ENCODE assay signal across 8 mouse cellular contexts in the genomic region with DNA sequence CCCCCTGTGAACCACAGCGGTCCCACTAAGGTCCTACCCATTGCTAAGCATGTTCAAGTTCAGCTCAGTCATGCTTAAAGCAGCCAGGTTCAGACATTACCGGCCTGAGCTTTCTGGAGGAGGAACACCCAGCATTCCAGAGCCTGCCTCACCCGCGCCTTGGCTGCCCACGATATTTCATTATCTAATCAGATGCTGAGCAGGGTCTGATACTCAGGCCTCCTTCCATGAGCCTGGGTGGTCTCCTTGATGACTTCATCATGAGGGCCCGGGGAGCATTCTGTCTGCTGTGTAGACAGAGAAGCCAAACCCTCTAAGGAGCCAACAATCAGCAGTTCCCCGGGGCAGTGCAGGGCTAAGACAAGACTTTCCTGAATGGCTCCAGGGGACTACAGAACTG.
DNase-seq lines count a peak whose midpoint lies in the region; ATAC-seq lines count a peak whose summit lies in the region.

No protein-coding gene starts in this region.

- H3K4me3 ChIP-seq in kidney, embryonic 14.5 days (ENCODE audit: low read length) = no peak overlapping the region
- no peak overlapping the region for H3K4me3 ChIP-seq in heart, embryonic 12.5 days

- ATAC-seq in kidney, embryonic 14.5 days (ENCODE audit: low FRiP score, low TSS enrichment) = peak; percentile 41; the same call in 1 of the 2 replicates
- ATAC-seq in common myeloid progenitor, adult 5-6 weeks (replicated peaks; ENCODE audit: low read depth, poor library complexity, severe bottlenecking) = 0 out of 2 replicates have a peak, but pooled peaks have one; percentile 6
- peak; percentile 33; the same call in 1 of the 2 replicates for ATAC-seq in heart, embryonic 12.5 days (ENCODE audit: insufficient number of reproducible peaks, low FRiP score)

- DNase-seq in kidney, adult 18-20 months = no peak
- peak; percentile 62 to 74 for DNase-seq in lung, postnatal 4 days
- no peak for DNase-seq in spleen, adult 12 weeks (ENCODE audit: low spot score)
- DNase-seq in spleen, postnatal 4 days (ENCODE audit: low spot score in 2 of 2) = no peak
- no peak for DNase-seq in frontal cortex, postnatal 25 days (ENCODE audit: low spot score in 2 of 2)

- H3K4me2 ChIP-seq in kidney, embryonic 14.5 days (replicated peaks; ENCODE audit: low read depth, low read length) = no peak overlapping the region
- H3K4me2 ChIP-seq in heart, embryonic 12.5 days = 0 out of 2 replicates have a peak overlapping the region, but pooled peaks have one; percentile 9

- no peak overlapping the region for H3K9ac ChIP-seq in kidney, embryonic 14.5 days (ENCODE audit: low read depth, low read length)
- H3K9ac ChIP-seq in heart, embryonic 12.5 days = no peak overlapping the region

- WGBS in kidney, embryonic 14.5 days = 39% methylated on average over 7 of the region's 7 CpGs
- 18% methylated on average over 7 of the region's 7 CpGs for WGBS in heart, embryonic 12.5 days

- no peaks in the 10 kb centered on the region for H3K27me3 ChIP-seq in kidney, embryonic 14.5 days (ENCODE audit: control insufficient read depth, insufficient read depth, low read length)
- H3K27me3 ChIP-seq in heart, embryonic 12.5 days (replicated peaks) = no peaks in the 10 kb centered on the region

- no peaks in the 10 kb centered on the region; the same call in 1 of the 2 replicates for H3K9me3 ChIP-seq in kidney, embryonic 14.5 days (ENCODE audit: control insufficient read depth, low read length)
- peaks cover 12% of the 10 kb centered on the region; the same call in 1 of the 2 replicates for H3K9me3 ChIP-seq in heart, embryonic 12.5 days (replicated peaks)

- H3K4me1 ChIP-seq in kidney, embryonic 14.5 days (ENCODE audit: control insufficient read depth, insufficient read depth, low read length) = peaks cover 25% of the 10 kb centered on the region
- H3K4me1 ChIP-seq in heart, embryonic 12.5 days (replicated peaks) = peaks cover 58% of the 10 kb centered on the region

- peak overlapping the region; percentile 69; the same call in 1 of the 2 replicates for H3K27ac ChIP-seq in kidney, embryonic 14.5 days (ENCODE audit: low read depth, low read length)
- peak overlapping the region; percentile 84 for H3K27ac ChIP-seq in heart, embryonic 12.5 days (ENCODE audit: poor library complexity, severe bottlenecking)

- H3K36me3 ChIP-seq in kidney, embryonic 14.5 days (ENCODE audit: control insufficient read depth, insufficient read depth, low read length) = no peaks in the 10 kb centered on the region
- peaks cover 8% of the 10 kb centered on the region for H3K36me3 ChIP-seq in heart, embryonic 12.5 days

Comparison
In these comparisons a context has a peak if more than half of its experiments do, and no peak if none do; other contexts are left out.
1. DNase-seq: peak in lung, postnatal 4 days (2 of 2); none in kidney, adult 18-20 months (single experiment), spleen, adult 12 weeks (single experiment), spleen, postnatal 4 days (0 of 2) and frontal cortex, postnatal 25 days (0 of 2).
2. Peak in every context shown above with its lines, with median percentiles within 50 percentile points of each other: ATAC-seq.